Mouse (Mus musculus) lung, postnatal 0 days (tissue): ENCODE results near the gene Urgcp. TPM values are rescaled to one million over a fixed set of nuclear protein-coding genes. Genes with fewer than 3 reads are reported as not detected.

Source experiments
- ATAC-seq: fragments of 200-750 bp; cut with Nextera tagmentation; 2 replicates; pipeline ENCODE4 v1.8.0; 2017; ENCODE audit warnings: moderate library complexity
- DNase-seq: peaks from one replicate; pipeline ENCODE4 v3.0.0-alpha.2; 2016; ENCODE audit warnings: low spot score
- H3K27ac ChIP-seq: fragments of 300-500 bp; sonication (generic); 2 replicates; pipeline ENCODE4 v1.5.1; 2014; ENCODE audit warnings: antibody characterized with exemption, mild to moderate bottlenecking, low read length, mixed read lengths
- H3K27me3 ChIP-seq: fragments of 300-500 bp; sonication (generic); replicated peaks from 2 replicates; pipeline ENCODE4 v1.6.1; 2014; ENCODE audit warnings: low read length, mixed read lengths; ENCODE audit not compliant: insufficient read depth
- H3K36me3 ChIP-seq: fragments of 300-500 bp; sonication (generic); 2 replicates; pipeline ENCODE4 v1.6.1; 2014; ENCODE audit warnings: low read length, mixed read lengths; ENCODE audit not compliant: insufficient read depth
- H3K4me1 ChIP-seq: fragments of 300-500 bp; sonication (generic); 2 replicates; pipeline ENCODE4 v1.6.1; 2014; ENCODE audit warnings: antibody characterized with exemption, low read depth, low read length, mixed read lengths; ENCODE audit not compliant: insufficient read depth
- H3K4me2 ChIP-seq: fragments of 300-500 bp; sonication (generic); replicated peaks from 2 replicates; pipeline ENCODE4 v1.6.1; 2014; ENCODE audit warnings: low read depth, mild to moderate bottlenecking, low read length, moderate library complexity, mixed read lengths
- H3K4me3 ChIP-seq: fragments of 300-500 bp; sonication (generic); 2 replicates; pipeline ENCODE4 v1.5.1; 2014; ENCODE audit warnings: low read depth, low read length
- H3K9ac ChIP-seq: fragments of 300-500 bp; sonication (generic); replicated peaks from 2 replicates; pipeline ENCODE4 v1.6.1; 2014; ENCODE audit warnings: low read depth, mild to moderate bottlenecking
- H3K9me3 ChIP-seq: fragments of 300-500 bp; sonication (generic); 2 replicates; pipeline ENCODE4 v1.6.1; 2016; ENCODE audit warnings: low read length, mixed read lengths
- CTCF ChIP-seq: IDR thresholded peaks from 2 replicates; pipeline ENCODE4 v1.5.1; 2016; ENCODE audit warnings: antibody characterized with exemption, mild to moderate bottlenecking
- EP300 ChIP-seq: IDR thresholded peaks from 2 replicates; pipeline ENCODE4 v1.6.1; 2016; ENCODE audit warnings: antibody characterized with exemption, mild to moderate bottlenecking, control low read depth
- WGBS: fragments of 180-500 bp; shearing (Covaris S2); extraction: QIAGEN DNeasy Blood & Tissue Kit; methylation state at CpG from one replicate; pipeline ENCODE4 v1.1.7; 2014; 5-methylcytosine and 5-hydroxymethylcytosine counted together
- polyA plus RNA-seq: library from polyadenylated mRNA; unstranded; fragments of >200 nt; fragmentation: Nextera tagmentation; extraction: Ambion mirVana; gene quantifications from 2 replicates; pipeline ENCODE4 v1.2.1, GENCODE M21; 2015

Gene Urgcp
- polyA plus RNA-seq, 1 experiment from 2014 or later, result 18.3 TPM

GRCm38 (mm10) chr11:5802457-5803217 lies 40.5 kb upstream of the Urgcp start:
- Histone ChIP-seq H3K9ac (no peak overlapping the region), H3K27ac (peak overlapping the region; percentile 11), H3K9me3 (no peaks in the 10 kb centered on the region), H3K27me3 (0 out of 2 replicates have a peak, but pooled peaks cover 5% of the 10 kb centered on the region), H3K4me1 (peaks cover 18% of the 10 kb centered on the region; the same call in 1 of the 2 replicates), H3K36me3 (peaks cover 18% of the 10 kb centered on the region), H3K4me3 (no peak overlapping the region), H3K4me2 (no peak overlapping the region)
- DNase-seq (peak; percentile 51), ATAC-seq (peak; percentile 42)
- 47% methylated on average over 8 of the region's 8 CpGs for WGBS
- TF ChIP-seq EP300 (peak; percentile 20; the same call in 1 of the 2 replicates), CTCF (no peak)

GRCm38 (mm10) chr11:5802005-5802404 lies 39.8 kb upstream of the Urgcp start:
- H3K27ac ChIP-seq, result peak overlapping the region; percentile 11; the same call in 1 of the 2 replicates
- ATAC-seq, result no peak
- DNase-seq, result no peak
- no peaks in the 10 kb centered on the region for H3K9me3 ChIP-seq
- H3K9ac ChIP-seq, result no peak overlapping the region
- peaks cover 18% of the 10 kb centered on the region; the same call in 1 of the 2 replicates for H3K4me1 ChIP-seq
- peaks cover 21% of the 10 kb centered on the region for H3K36me3 ChIP-seq
- 60% methylated on average over 12 of the region's 12 CpGs for WGBS
- 0 out of 2 replicates have a peak, but pooled peaks cover 5% of the 10 kb centered on the region for H3K27me3 ChIP-seq
- TF ChIP-seq CTCF (no peak), EP300 (no peak)
- H3K4me2 ChIP-seq, result no peak overlapping the region
- no peak overlapping the region for H3K4me3 ChIP-seq

- TF ChIP-seq CTCF (no peak), EP300 (no peak)
- Histone ChIP-seq H3K9me3 (no peaks in the 10 kb centered on the region), H3K27ac (peak overlapping the region; percentile 11; the same call in 1 of the 2 replicates), H3K36me3 (peaks cover 21% of the 10 kb centered on the region), H3K4me3 (no peak overlapping the region), H3K27me3 (0 out of 2 replicates have a peak, but pooled peaks cover 5% of the 10 kb centered on the region), H3K4me1 (peaks cover 18% of the 10 kb centered on the region; the same call in 1 of the 2 replicates), H3K4me2 (no peak overlapping the region), H3K9ac (no peak overlapping the region)
- DNase-seq (no peak), ATAC-seq (no peak)
- 94% methylated on average over 16 of the region's 16 CpGs for WGBS
Observed at GRCm38 (mm10) chr11:5801511-5801910, 39.3 kb upstream of the Urgcp start.

GRCm38 (mm10) chr11:5799621-5800490 lies 37.7 kb upstream of the Urgcp start:
- TF ChIP-seq CTCF, result no peak; the same call in 1 of the 2 replicates
- peak; percentile 82 for TF ChIP-seq EP300
- WGBS, result 47% methylated on average over 17 of the region's 17 CpGs
- ATAC-seq (peak; percentile 81), DNase-seq (peak; percentile 89)
- H3K27me3 ChIP-seq, result 0 out of 2 replicates have a peak, but pooled peaks cover 5% of the 10 kb centered on the region
- no peak overlapping the region for H3K4me2 ChIP-seq
- peak overlapping the region; percentile 86 for H3K27ac ChIP-seq
- H3K9me3 ChIP-seq, result no peaks in the 10 kb centered on the region
- H3K36me3 ChIP-seq, result peaks cover 28% of the 10 kb centered on the region
- H3K4me3 ChIP-seq, result no peak overlapping the region
- no peak overlapping the region for H3K9ac ChIP-seq
- peaks cover 18% of the 10 kb centered on the region; the same call in 1 of the 2 replicates for H3K4me1 ChIP-seq

GRCm38 (mm10) chr11:5797928-5798327 lies 35.8 kb upstream of the Urgcp start:
- no peak for ATAC-seq
- Histone ChIP-seq H3K27ac (no peak overlapping the region), H3K4me1 (peaks cover 10% of the 10 kb centered on the region; the same call in 1 of the 2 replicates), H3K4me3 (no peak overlapping the region), H3K9ac (no peak overlapping the region), H3K4me2 (no peak overlapping the region), H3K27me3 (0 out of 2 replicates have a peak, but pooled peaks cover under 1% of the 10 kb centered on the region), H3K9me3 (no peaks in the 10 kb centered on the region), H3K36me3 (peaks cover 35% of the 10 kb centered on the region)
- WGBS, result 86% methylated on average over 5 of the region's 5 CpGs
- DNase-seq, result no peak
- TF ChIP-seq EP300 (no peak), CTCF (no peak)

- no peak overlapping the region for H3K9ac ChIP-seq
- no peaks in the 10 kb centered on the region for H3K27me3 ChIP-seq
- no peak overlapping the region for H3K27ac ChIP-seq
- H3K9me3 ChIP-seq, result no peaks in the 10 kb centered on the region
- WGBS, result 71% methylated on average over 11 of the region's 11 CpGs
- H3K4me2 ChIP-seq, result no peak overlapping the region
- H3K4me3 ChIP-seq, result no peak overlapping the region
- peaks cover 35% of the 10 kb centered on the region for H3K36me3 ChIP-seq
- ATAC-seq (no peak), DNase-seq (no peak)
- peaks cover 7% of the 10 kb centered on the region; the same call in 1 of the 2 replicates for H3K4me1 ChIP-seq
- TF ChIP-seq EP300 (no peak), CTCF (peak; percentile 10; the same call in 1 of the 2 replicates)
Observed at GRCm38 (mm10) chr11:5797371-5797770, 35.2 kb upstream of the Urgcp start.
